Mouse (Mus musculus) kidney, adult 2 months (tissue): Measurements from ENCODE around the gene Clasp2. TPM values are rescaled to one million over a fixed set of nuclear protein-coding genes. Genes with fewer than 3 reads are reported as not detected.
"Not testable (repeated sequence)": the region's sequence is repeated elsewhere in the genome, so short reads cannot be mapped to it uniquely, and the experiment has no call there.

Experiments
- DNase-seq: peaks from one replicate; pipeline ENCODE4 v3.0.0; 2021
- H3K27ac ChIP-seq: fragments of 200-500 bp; 2 replicates; pipeline ENCODE4 v1.5.1; 2012; ENCODE audit warnings: low read depth, low read length, control low read depth, inconsistent platforms; ENCODE audit not compliant: insufficient read depth
- H3K27me3 ChIP-seq: fragments of 200-500 bp; replicated peaks from 2 replicates; pipeline ENCODE4 v1.6.1; 2012; ENCODE audit warnings: mild to moderate bottlenecking, moderate library complexity, low read length, inconsistent platforms; ENCODE audit not compliant: control insufficient read depth, insufficient read depth
- H3K36me3 ChIP-seq: fragments of 200-500 bp; 2 replicates; pipeline ENCODE4 v1.6.1; 2012; ENCODE audit warnings: mild to moderate bottlenecking, moderate library complexity, low read length, inconsistent platforms; ENCODE audit not compliant: control insufficient read depth, insufficient read depth
- H3K4me1 ChIP-seq: fragments of 200-500 bp; 2 replicates; pipeline ENCODE4 v1.6.1; 2011; ENCODE audit warnings: low read length; ENCODE audit not compliant: control insufficient read depth, insufficient read depth
- H3K4me3 ChIP-seq: fragments of 200-500 bp; 2 replicates; pipeline ENCODE4 v1.5.1; 2011; ENCODE audit warnings: mild to moderate bottlenecking, low read depth, low read length, control low read depth; ENCODE audit not compliant: insufficient read depth
- CTCF ChIP-seq: fragments of 200-500 bp; conservative IDR thresholded peaks from 2 replicates; pipeline ENCODE4 v1.5.1; 2011; ENCODE audit warnings: low read depth, mild to moderate bottlenecking, control low read depth, low read length, moderate library complexity, mixed read lengths; ENCODE audit not compliant: insufficient read depth, insufficient read length
- POLR2A ChIP-seq: fragments of 200-500 bp; IDR thresholded peaks from one replicate; pipeline ENCODE4 v1.6.1; 2011; ENCODE audit warnings: low read depth, low read length, control low read depth
- WGBS: fragments of 180-500 bp; shearing (Covaris S2); methylation state at CpG from one replicate; pipeline ENCODE4 v1.1.7; 2018; 5-methylcytosine and 5-hydroxymethylcytosine counted together
- polyA plus RNA-seq: library from polyadenylated mRNA; depleted of rRNA; stranded (reverse); fragments of >200 nt; gene quantifications from 2 replicates; pipeline ENCODE4 v1.2.3, GENCODE M21; 2012

Clasp2 gene
- polyA plus RNA-seq, 1 experiment = 9.1 TPM

DNA sequence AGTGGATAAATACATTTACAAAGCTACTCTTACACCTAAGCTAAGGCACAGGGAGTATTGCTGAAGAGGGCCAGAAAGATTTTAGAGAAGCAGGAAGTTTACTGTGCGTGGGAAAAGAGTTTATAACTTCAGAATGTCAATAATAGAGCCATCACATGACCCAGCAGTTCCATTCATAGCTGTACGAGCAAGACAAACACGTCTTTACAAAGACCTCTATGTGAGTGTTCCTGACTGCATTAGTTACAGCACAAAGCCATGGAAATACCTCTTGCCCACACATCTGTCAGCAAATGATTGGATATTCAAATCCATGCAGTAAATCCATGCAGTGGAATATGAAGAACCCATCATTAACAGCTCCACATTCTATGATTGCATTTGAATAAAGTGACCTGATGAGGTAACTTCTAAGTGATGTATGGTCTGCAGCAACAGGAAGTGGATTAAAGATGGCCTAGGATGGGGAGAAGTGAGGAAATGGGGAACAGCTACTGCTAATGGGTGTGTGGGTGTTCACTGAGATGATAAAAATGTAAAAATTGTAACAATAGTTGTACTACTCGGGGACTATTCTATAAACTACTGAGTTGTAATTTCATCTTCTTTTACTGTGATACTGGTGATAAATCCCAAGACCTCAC, 41.2 kb downstream of the Clasp2 start:
- 73% methylated on average over 4 of the region's 4 CpGs for WGBS

DNA sequence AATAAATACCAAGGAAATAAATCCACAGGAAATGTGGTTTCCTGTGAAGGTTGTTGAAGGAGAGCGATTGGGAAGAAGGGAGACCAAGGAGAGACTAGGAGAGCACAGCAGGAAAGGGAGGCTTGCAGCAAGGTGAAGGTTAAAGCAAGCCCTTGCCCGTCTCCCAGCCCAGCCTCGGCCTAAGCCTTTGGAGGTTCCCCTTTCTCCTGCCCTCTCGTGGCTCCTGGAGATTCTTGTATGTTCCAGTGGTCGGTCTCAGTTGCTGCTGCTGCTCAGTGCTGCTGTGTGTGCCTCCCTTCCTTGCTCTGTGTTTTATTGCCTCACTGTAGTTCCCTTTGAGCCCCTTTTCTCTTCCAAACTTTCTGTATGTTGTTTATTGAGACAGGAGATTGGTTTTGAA, 42.4 kb downstream of the Clasp2 start:
- 40% methylated on average over 5 of the region's 5 CpGs for WGBS
- no peaks in the 10 kb centered on the region for H3K36me3 ChIP-seq
- H3K4me1 ChIP-seq = no peaks in the 10 kb centered on the region
- no peak overlapping the region for H3K27ac ChIP-seq
- TF ChIP-seq CTCF = no peak
- no peak for TF ChIP-seq POLR2A
- H3K4me3 ChIP-seq = no peak overlapping the region
- no peak for DNase-seq
- no peaks in the 10 kb centered on the region for H3K27me3 ChIP-seq

More for the DNA sequence above, 41.2 kb downstream of the Clasp2 start:
- Histone ChIP-seq H3K4me1 (no peaks in the 10 kb centered on the region), H3K36me3 (no peaks in the 10 kb centered on the region), H3K4me3 (no peak overlapping the region), H3K27me3 (no peaks in the 10 kb centered on the region), H3K27ac (no peak overlapping the region)
- DNase-seq = no peak
- TF ChIP-seq POLR2A (no peak), CTCF (no peak)

DNA sequence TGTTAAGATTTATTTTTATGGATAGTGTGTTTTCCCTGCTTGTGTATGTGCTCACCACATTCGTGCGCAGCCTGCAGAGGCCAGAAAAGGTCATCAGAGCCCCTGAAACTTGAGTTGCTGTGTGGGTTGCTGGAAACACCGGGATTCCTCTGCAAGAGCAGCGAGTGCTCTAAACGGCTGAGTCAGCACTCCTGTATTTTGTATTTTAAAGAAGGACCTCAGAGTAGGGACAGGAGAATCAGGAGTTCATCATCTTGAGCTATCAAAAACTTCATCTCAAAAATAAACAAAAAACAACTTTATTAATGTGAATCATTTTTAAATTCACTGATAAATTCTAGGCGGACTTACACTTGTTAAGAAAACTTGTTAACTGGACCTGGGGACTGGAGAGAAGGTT, 48.0 kb downstream of the Clasp2 start:
- not testable (repeated sequence) for H3K27ac ChIP-seq, DNase-seq, H3K36me3 ChIP-seq, H3K4me3 ChIP-seq, H3K27me3 ChIP-seq, H3K4me1 ChIP-seq
- WGBS = 68% methylated on average over 6 of the region's 6 CpGs

DNA sequence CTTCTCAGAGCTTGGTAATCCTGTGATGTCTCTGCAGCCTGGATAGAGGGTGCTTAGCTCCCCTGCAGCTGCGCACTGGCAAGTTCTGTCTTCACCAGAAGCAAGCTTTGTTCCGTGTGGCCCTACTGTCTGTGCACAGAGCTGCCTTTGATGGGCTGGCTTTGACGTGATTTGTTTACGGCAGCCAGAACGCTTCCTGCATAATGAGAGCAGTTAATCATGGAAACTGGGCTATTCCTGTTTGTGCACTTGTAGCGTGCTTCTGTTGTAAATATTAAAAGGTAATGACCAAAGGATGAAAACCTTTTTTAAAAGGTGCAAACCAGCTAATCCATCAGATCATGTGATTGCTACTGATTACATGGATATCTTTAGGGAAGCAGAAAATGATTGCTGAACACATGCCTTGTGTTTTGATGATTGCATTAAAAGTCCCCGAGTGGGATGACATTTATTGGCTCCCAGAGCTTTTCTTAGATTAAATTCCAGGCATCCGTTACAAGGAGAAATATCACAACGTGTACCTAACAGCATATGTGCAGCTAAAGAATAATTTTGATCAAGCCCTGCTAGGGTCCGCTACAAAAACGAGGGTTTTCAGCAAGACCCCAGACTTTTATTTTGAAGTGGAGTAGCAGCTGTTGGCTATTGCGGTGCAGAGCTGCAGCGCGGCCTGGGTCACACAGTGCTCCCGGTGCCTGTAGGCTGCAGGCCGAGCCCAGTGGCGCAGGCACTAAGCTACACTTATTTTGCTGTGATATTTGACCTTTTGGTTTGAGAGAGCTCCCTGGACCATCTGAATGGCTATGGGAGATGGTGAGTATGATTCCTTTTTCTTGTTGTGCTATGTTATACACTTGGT, 51.6 kb downstream of the Clasp2 start:
- DNase-seq = peak; percentile 81
- WGBS = 4% methylated on average over 17 of the region's 17 CpGs
- H3K4me1 ChIP-seq = no peaks in the 10 kb centered on the region
- no peaks in the 10 kb centered on the region for H3K36me3 ChIP-seq
- no peaks in the 10 kb centered on the region for H3K27me3 ChIP-seq
- peak overlapping the region; percentile 74 for H3K27ac ChIP-seq
- H3K4me3 ChIP-seq = peak overlapping the region; percentile 69
- TF ChIP-seq POLR2A = peak; percentile 58
- no peak for TF ChIP-seq CTCF

DNA sequence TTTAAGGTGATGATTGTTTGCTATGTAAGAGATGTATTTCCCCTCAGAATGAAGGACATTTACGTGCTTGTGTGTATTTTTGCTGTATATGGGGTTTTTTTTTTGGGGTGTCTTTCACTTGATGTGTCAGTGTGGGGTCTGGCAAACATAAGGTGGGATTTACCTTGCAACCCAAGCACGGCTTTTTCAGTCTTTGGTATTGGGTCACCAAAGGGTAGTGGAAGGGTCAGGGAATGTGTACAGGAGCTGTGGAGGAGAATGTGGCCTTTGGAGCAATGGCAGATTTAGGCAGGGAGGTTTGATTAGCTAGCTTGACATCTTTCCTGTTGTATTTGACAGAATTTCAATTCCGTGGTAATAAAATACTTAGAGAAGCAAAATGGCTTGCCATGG, 52.2 kb downstream of the Clasp2 start:
- Histone ChIP-seq H3K36me3 (no peaks in the 10 kb centered on the region), H3K27me3 (no peaks in the 10 kb centered on the region), H3K4me1 (no peaks in the 10 kb centered on the region), H3K27ac (peak overlapping the region; percentile 54), H3K4me3 (peak overlapping the region; percentile 69)
- DNase-seq = peak; percentile 22
- 22% methylated on average over 3 of the region's 3 CpGs for WGBS
- TF ChIP-seq CTCF (no peak), POLR2A (no peak)

DNA sequence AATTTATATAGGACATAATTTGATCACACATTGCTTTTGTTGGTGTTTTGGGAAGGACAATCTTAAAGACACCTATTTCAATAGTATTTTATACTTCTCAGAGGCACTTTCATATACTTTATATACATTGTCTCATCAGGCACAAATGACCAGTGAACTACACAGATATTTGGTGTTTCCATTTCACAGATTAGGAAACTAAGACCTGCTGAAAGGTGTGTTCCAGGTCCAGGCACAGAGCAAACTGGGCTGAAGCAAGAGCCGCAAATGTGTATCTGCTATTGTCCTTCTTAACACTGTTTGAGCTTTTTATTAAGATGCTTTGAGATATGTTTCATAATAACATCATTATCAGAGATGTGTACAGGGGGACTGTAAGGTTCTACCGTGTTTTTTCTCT, 52.7 kb downstream of the Clasp2 start:
- TF ChIP-seq CTCF (no peak), POLR2A (no peak)
- WGBS = 81% methylated on average over 2 of the region's 2 CpGs
- Histone ChIP-seq H3K36me3 (no peaks in the 10 kb centered on the region), H3K4me1 (no peaks in the 10 kb centered on the region), H3K4me3 (no peak overlapping the region), H3K27me3 (no peaks in the 10 kb centered on the region), H3K27ac (no peak overlapping the region)
- DNase-seq = no peak

DNA sequence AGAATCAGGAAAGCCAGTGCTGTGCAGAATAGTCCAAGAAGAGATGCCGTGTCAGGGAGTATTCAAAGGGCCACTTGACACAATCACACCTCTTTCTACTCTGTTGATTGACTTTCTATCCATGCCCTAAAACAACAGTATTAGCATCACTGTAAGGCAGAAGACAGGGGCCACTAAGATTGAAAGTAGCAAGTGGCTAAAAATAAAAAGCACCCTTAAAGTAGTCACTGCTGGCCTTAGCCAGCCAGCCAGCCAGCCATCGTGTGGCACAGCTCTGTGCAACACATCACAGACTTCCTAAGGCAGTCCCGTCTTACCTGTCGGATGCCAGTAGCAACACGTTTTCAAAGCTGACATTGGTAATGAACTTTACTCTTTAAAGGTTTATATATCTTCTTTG, 55.9 kb downstream of the Clasp2 start:
- no peaks in the 10 kb centered on the region for H3K27me3 ChIP-seq
- H3K27ac ChIP-seq = no peak overlapping the region
- H3K4me1 ChIP-seq = no peaks in the 10 kb centered on the region
- DNase-seq = no peak
- no peaks in the 10 kb centered on the region for H3K36me3 ChIP-seq
- H3K4me3 ChIP-seq = no peak overlapping the region
- no peak for TF ChIP-seq POLR2A
- no peak for TF ChIP-seq CTCF
- WGBS = 71% methylated on average over 5 of the region's 5 CpGs
